26 mouse cellular contexts compared by ENCODE assay signal in the genomic region with DNA sequence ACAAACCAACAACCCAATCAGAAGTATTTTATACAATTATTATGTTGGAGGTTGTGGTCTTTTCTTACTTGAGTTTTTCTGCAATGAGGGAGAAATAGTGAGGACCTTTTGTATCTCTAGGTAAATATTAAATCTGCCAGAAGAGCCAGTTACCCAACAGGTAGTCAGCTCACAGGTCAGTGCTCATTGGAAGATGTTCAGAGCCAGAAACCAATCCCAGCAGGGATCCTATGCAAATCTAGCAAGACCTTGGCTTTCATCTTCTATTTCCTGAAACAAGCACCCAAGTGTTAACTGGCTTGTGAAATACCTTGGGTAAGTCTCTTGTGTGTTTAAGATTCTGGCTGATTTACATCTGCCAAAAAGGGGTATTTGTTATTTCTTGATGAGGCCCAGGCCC. TPM values are rescaled to one million over a fixed set of nuclear protein-coding genes. Genes with fewer than 3 reads are reported as not detected.
DNase-seq lines count a peak whose midpoint lies in the region; ATAC-seq and TF ChIP-seq lines count a peak whose summit lies in the region.
"Had no signal": no experiment of that assay in that cellular context is flagged by ENCODE, and none has a peak within 500 bp of the region (broad histone marks: within the 10 kb centered on the region; RNA-seq: fewer than 3 reads in every experiment).

No protein-coding gene starts in this region.

- no peak overlapping the region for H3K4me2 ChIP-seq in kidney, embryonic 14.5 days (replicated peaks; ENCODE audit: low read depth, low read length)
- no peak overlapping the region for H3K4me2 ChIP-seq in liver, embryonic 12.5 days
- H3K4me2 ChIP-seq: embryonic facial prominence, embryonic 12.5 days; forebrain, embryonic 13.5 days; forebrain, embryonic 15.5 days had no signal

- ATAC-seq in kidney, embryonic 14.5 days (ENCODE audit: low FRiP score, low TSS enrichment): no peak
- ATAC-seq in liver, embryonic 12.5 days: no peak
- ATAC-seq: activated CD4-positive, CD25-positive, alpha-beta regulatory T cell, adult 4 months; forebrain, embryonic 13.5 days; forebrain, embryonic 15.5 days; Patski had no signal

- TF ChIP-seq POLR2A in kidney, adult 2 months (IDR thresholded peaks at IDR 0.05; ENCODE audit: low read depth, low read length): no peak
- no peak for TF ChIP-seq POLR2A in liver, adult 2 months (IDR thresholded peaks at IDR 0.05; ENCODE audit: extremely low read depth, insufficient read depth, low read length)

- peaks cover 3% of the 10 kb centered on the region; the same call in 1 of the 2 replicates for H3K4me1 ChIP-seq in kidney, adult 2 months (ENCODE audit: control insufficient read depth, insufficient read depth, low read length)
- no peaks in the 10 kb centered on the region for H3K4me1 ChIP-seq in kidney, embryonic 14.5 days (ENCODE audit: control insufficient read depth, insufficient read depth, low read length)
- H3K4me1 ChIP-seq in liver, adult 2 months (ENCODE audit: control insufficient read depth, insufficient read depth, low read length): peaks cover 4% of the 10 kb centered on the region; the same call in 1 of the 2 replicates
- no peaks in the 10 kb centered on the region for H3K4me1 ChIP-seq in liver, embryonic 12.5 days
- no peaks in the 10 kb centered on the region for H3K4me1 ChIP-seq in heart, embryonic 10.5 days
- H3K4me1 ChIP-seq: embryonic facial prominence, embryonic 10.5 days; embryonic facial prominence, embryonic 12.5 days; forebrain, embryonic 13.5 days; forebrain, embryonic 15.5 days had no signal

- H3K4me3 ChIP-seq in kidney, adult 2 months (ENCODE audit: insufficient read depth, low read depth, low read length): no peak overlapping the region
- no peak overlapping the region for H3K4me3 ChIP-seq in kidney, embryonic 14.5 days (ENCODE audit: low read length)
- H3K4me3 ChIP-seq in liver, adult 2 months (ENCODE audit: insufficient read depth, low read depth, low read length): no peak overlapping the region
- no peak overlapping the region for H3K4me3 ChIP-seq in liver, embryonic 12.5 days
- no peak overlapping the region for H3K4me3 ChIP-seq in heart, embryonic 10.5 days
- H3K4me3 ChIP-seq: embryonic facial prominence, embryonic 10.5 days; embryonic facial prominence, embryonic 12.5 days; forebrain, embryonic 13.5 days; forebrain, embryonic 15.5 days had no signal

- H3K9ac ChIP-seq in kidney, embryonic 14.5 days (ENCODE audit: low read depth, low read length): no peak overlapping the region
- H3K9ac ChIP-seq in liver, adult 2 months (ENCODE audit: low read depth, low read length): no peak overlapping the region
- H3K9ac ChIP-seq in liver, embryonic 12.5 days: no peak overlapping the region
- H3K9ac ChIP-seq: embryonic facial prominence, embryonic 12.5 days; forebrain, embryonic 13.5 days; forebrain, embryonic 15.5 days had no signal

- no peaks in the 10 kb centered on the region for H3K27me3 ChIP-seq in kidney, adult 2 months (replicated peaks; ENCODE audit: control insufficient read depth, insufficient read depth, low read length)
- no peaks in the 10 kb centered on the region for H3K27me3 ChIP-seq in kidney, embryonic 14.5 days (ENCODE audit: control insufficient read depth, insufficient read depth, low read length)
- no peaks in the 10 kb centered on the region for H3K27me3 ChIP-seq in liver, adult 2 months (ENCODE audit: control insufficient read depth, insufficient read depth, low read length)
- H3K27me3 ChIP-seq in liver, embryonic 12.5 days (replicated peaks): no peaks in the 10 kb centered on the region
- H3K27me3 ChIP-seq in heart, embryonic 10.5 days (ENCODE audit: insufficient read depth, poor library complexity, severe bottlenecking): no peaks in the 10 kb centered on the region
- H3K27me3 ChIP-seq: embryonic facial prominence, embryonic 12.5 days; forebrain, embryonic 13.5 days; forebrain, embryonic 15.5 days had no signal

- H3K27ac ChIP-seq in kidney, adult 2 months (ENCODE audit: insufficient read depth, low read depth, low read length): no peak overlapping the region
- no peak overlapping the region for H3K27ac ChIP-seq in kidney, embryonic 14.5 days (ENCODE audit: low read depth, low read length)
- no peak overlapping the region for H3K27ac ChIP-seq in liver, adult 2 months (replicated peaks; ENCODE audit: insufficient read depth, low read depth, low read length)
- no peak overlapping the region for H3K27ac ChIP-seq in liver, embryonic 12.5 days
- H3K27ac ChIP-seq in heart, embryonic 10.5 days: no peak overlapping the region
- H3K27ac ChIP-seq: embryonic facial prominence, embryonic 10.5 days; embryonic facial prominence, embryonic 12.5 days; forebrain, embryonic 13.5 days; forebrain, embryonic 15.5 days had no signal

- peak; percentile 66 for DNase-seq in kidney, adult 2 months
- DNase-seq in kidney, postnatal 25 days: peak; percentile 9 to 57
- DNase-seq in kidney, adult 18-20 months: no peak
- DNase-seq in liver, adult 2 months (ENCODE audit: extremely low read depth, low read depth, low spot score): peak; percentile 89
- DNase-seq in heart, embryonic 10.5 days (ENCODE audit: low spot score): no peak
- DNase-seq: adrenal gland, adult 8-10 months; adrenal gland, postnatal 14 days; adrenal gland, postnatal 36 days; cerebellum, adult 11-12 months; cerebellum, adult 2 months; cerebellum, adult 9-10 months; cerebellum, postnatal 25 days had no signal

- H3K9me3 ChIP-seq in kidney, embryonic 14.5 days (ENCODE audit: control insufficient read depth, low read length): no peaks in the 10 kb centered on the region
- H3K9me3 ChIP-seq in liver, embryonic 12.5 days (replicated peaks): no peaks in the 10 kb centered on the region
- H3K9me3 ChIP-seq in heart, embryonic 10.5 days: no peaks in the 10 kb centered on the region
- H3K9me3 ChIP-seq: embryonic facial prominence, embryonic 10.5 days; embryonic facial prominence, embryonic 12.5 days; forebrain, embryonic 13.5 days; forebrain, embryonic 15.5 days; G1E had no signal

- TF ChIP-seq CTCF in kidney, adult 2 months (conservative IDR thresholded peaks at IDR 0.05; ENCODE audit: insufficient read depth, insufficient read length, low read depth, low read length): no peak
- no peak for TF ChIP-seq CTCF in liver, adult 2 months (IDR thresholded peaks at IDR 0.05; ENCODE audit: low read depth, low read length)

- no peaks in the 10 kb centered on the region for H3K36me3 ChIP-seq in kidney, adult 2 months (ENCODE audit: control insufficient read depth, insufficient read depth, low read length)
- H3K36me3 ChIP-seq in kidney, embryonic 14.5 days (ENCODE audit: control insufficient read depth, insufficient read depth, low read length): no peaks in the 10 kb centered on the region
- no peaks in the 10 kb centered on the region for H3K36me3 ChIP-seq in liver, adult 2 months (ENCODE audit: control insufficient read depth, insufficient read depth, low read length)
- H3K36me3 ChIP-seq in liver, embryonic 12.5 days: no peaks in the 10 kb centered on the region
- no peaks in the 10 kb centered on the region for H3K36me3 ChIP-seq in heart, embryonic 10.5 days
- H3K36me3 ChIP-seq: embryonic facial prominence, embryonic 10.5 days; embryonic facial prominence, embryonic 12.5 days; forebrain, embryonic 15.5 days; G1E had no signal

- H3K79me2 ChIP-seq in liver, adult 2 months (ENCODE audit: control insufficient read depth, insufficient read depth, low read length): peaks cover 7% of the 10 kb centered on the region; the same call in 1 of the 2 replicates

RNA-seq across cellular contexts. Expression of a gene that starts 48.8 kb away (rescaled TPM):
- not detected in 2 replicates for polyA plus RNA-seq in kidney, adult 2 months (2012; rRNA removed)
- not detected in 2 replicates for polyA plus RNA-seq in kidney, embryonic 14.5 days (2014; fragmentation: Nextera tagmentation; extraction: Ambion mirVana)
- 1.4 and 1.9 TPM in 2 replicates for total RNA-seq in liver, adult 2 months (2014; rRNA removed)
- 0.59 TPM in 1 of 2 replicates, not detected in the other for polyA plus RNA-seq in liver, adult 2 months (2012; rRNA removed)
- not detected in 2 replicates for polyA plus RNA-seq in liver, embryonic 12.5 days (2016; fragmentation: Nextera tagmentation; extraction: Ambion mirVana)
- not detected in 2 replicates for polyA plus RNA-seq in heart, embryonic 10.5 days (2016; fragmentation: Nextera tagmentation; extraction: Ambion mirVana)
- total RNA-seq: adrenal gland, adult 18-20 months; adrenal gland, postnatal 36 days; G1E had no signal
- polyA plus RNA-seq: activated CD4-positive, CD25-positive, alpha-beta regulatory T cell, adult 4 months; C2C12; cerebellum, adult 2 months; cortical plate, adult 2 months; embryonic facial prominence, embryonic 10.5 days; embryonic facial prominence, embryonic 12.5 days; embryonic facial prominence, embryonic 14.5 days; forebrain, embryonic 11.5 days; forebrain, embryonic 13.5 days; forebrain, embryonic 15.5 days; G1E; Patski had no signal

Comparison
In these comparisons a context has a peak if more than half of its experiments do, and no peak if none do; other contexts are left out.
1. DNase-seq: peak in kidney, adult 2 months (single experiment), kidney, postnatal 25 days (2 of 2) and liver, adult 2 months (single experiment); none in kidney, adult 18-20 months (single experiment) and heart, embryonic 10.5 days (single experiment).